Mouse (Mus musculus) olfactory bulb, adult 2 months (tissue): ENCODE data around the gene Hacd4.

ENCODE experiments used
- CTCF ChIP-seq: fragments of 200-500 bp; IDR thresholded peaks from 2 replicates; pipeline ENCODE4 v1.5.1; 2012; ENCODE audit warnings: low read depth, mild to moderate bottlenecking, low read length, moderate library complexity; ENCODE audit not compliant: insufficient read depth
- POLR2A ChIP-seq: fragments of 200-500 bp; IDR thresholded peaks from 2 replicates; pipeline ENCODE4 v1.6.1; 2012; ENCODE audit warnings: mild to moderate bottlenecking, low read depth, low read length, moderate library complexity; ENCODE audit not compliant: insufficient read depth

GRCm38 (mm10) chr4:88478177-88478808 lies 39.6 kb upstream of the Hacd4 start:
- TF ChIP-seq CTCF (no peak), POLR2A (no peak)
